Mouse (Mus musculus) T-helper 1 cell (primary cell): Measurements from ENCODE around the gene Adad2.

Source experiments
- in situ Hi-C: fragments of 300-600 bp; cut with MboI, MseI; formaldehyde crosslinking; loops from one replicate; pipeline ENCODE4 v1.15.1; 2025; ENCODE audit warnings: high pct_unique_total_duplicates

Gene Adad2

DNA sequence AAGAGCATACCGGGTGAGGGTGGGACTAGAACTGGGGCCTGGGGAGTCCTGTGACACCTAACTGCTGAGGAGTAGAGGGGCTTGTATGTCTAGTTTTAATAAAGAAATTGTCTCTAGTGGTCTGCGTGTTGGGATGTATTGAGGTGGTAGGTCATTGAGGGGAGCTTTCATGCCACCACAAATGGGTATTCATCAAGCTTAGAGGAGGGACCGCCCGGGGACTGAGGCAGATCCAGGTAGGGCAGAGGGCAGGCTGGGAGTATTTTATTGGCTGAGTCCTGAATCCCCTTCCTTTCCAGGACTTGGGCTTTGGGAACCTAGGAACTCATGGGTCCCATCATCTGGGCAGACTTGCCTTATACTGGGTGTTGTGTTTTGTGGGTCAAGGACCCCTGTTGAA lies 4.3 kb downstream of the Adad2 start:
- in situ Hi-C loops: no loop called here

DNA sequence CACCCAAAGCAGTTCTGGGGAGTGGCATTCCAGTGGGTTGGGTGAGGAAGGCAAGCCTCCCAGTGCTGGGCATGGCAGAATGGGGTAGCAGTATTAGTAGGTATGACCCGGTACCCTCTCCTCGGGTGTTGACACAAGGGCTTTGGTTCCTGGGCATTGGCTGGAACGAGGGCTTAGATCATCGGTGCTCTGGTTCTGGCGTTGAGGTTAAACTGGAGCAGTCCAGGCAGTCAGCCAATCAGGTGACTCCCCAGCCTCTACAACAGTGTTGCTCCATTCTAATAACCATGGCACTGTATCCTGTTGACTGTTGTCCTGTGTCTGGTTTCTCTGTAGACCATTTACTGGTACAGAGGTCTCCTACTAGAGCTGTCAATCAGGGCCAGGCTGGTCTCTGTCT lies 5.0 kb downstream of the Adad2 start:
- in situ Hi-C loops: no loop called here

GRCm38 (mm10) chr8:119618887-119619286 lies 6.3 kb downstream of the Adad2 start:
- in situ Hi-C loops: no loop called here

- in situ Hi-C loops: no loop called here
Measured at GRCm38 (mm10) chr8:119620116-119620840, 7.7 kb downstream of the Adad2 start.

GRCm38 (mm10) chr8:119620848-119621465 lies 8.4 kb downstream of the Adad2 start:
- in situ Hi-C loops: no loop called here

DNA sequence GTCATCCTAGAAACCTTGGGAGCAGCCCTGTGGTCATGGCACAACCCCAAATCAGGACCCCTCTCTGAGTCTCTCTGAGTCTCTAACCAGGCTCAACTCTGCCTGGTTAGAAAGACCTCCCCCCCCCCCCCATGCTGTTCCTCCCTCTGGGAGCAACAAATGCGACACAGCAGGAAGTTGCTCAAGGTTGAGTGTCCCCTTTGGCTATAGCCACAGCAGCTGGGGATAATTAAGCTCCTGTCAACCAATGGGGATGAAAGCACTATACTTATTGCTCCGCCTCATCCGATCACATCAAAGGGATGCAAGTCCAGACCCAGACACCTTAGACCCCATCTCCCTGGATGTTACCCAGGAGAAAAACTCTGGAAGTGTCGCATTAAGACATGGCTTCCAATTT lies 10.0 kb downstream of the Adad2 start:
- in situ Hi-C loops: no loop called here

DNA sequence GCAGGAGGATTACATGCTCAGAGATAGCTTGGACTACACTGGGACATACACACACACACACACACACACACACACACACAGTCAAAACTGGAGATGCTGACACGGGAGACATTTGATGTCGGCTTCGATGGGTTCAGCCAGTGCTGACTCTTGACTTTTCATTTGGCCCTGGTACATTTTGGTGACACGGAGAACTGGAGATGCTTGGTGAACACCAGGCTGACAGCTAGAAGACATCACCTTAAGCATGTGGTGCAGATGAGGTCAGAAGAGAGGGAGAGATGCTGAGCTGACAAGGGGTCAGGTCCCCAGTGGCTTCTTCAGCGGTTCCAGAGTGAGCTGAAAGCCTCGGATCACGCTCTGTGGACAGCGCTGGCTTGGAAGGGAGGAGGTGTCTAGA lies 10.5 kb downstream of the Adad2 start:
- in situ Hi-C loops: no loop called here

- in situ Hi-C loops: no loop called here
Measured at GRCm38 (mm10) chr8:119623744-119624143, 11.2 kb downstream of the Adad2 start.

DNA sequence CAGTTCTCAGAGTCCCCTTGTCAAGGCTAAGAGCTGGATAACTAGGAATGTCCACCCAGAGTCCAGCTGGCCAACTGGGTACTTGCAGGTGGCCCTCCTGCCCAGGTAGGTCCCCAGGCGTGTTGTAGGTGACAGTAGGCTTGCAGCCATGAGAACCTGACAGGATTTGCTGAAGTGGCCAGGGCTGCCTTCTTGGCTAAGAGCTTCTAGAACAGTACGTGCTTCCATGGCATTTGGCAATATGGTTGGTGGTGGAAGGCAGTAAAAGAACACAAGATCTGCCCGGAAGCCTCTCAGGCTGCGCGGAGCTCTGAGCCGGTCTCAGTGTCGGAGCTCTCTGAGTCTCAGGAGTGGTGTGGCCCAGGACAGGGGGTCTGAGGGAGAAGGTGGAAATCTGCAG lies 12.4 kb downstream of the Adad2 start:
- in situ Hi-C loops: loop anchor here (25.0 kb wide), 1 partner anchor 1713 kb away; no protein-coding TSS in a partner anchor

DNA sequence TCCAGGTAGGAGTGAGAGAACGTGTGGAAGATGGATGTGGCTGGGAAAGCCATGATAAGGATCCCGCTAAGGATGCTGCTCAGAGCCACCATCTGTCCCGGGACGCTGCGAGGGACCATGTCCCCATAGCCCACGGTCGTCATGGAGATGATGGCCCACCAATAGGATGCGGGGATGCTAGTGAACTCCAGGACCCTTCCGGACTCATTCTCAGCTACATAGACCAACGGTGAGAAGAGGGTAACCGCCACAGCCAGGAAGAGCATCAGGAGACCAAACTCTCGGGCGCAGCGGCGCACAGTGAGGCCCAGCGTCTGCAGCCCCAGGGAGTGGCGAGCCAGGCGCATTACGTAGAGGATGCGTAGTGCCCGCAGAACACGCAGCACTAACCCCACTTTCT lies 13.2 kb downstream of the Adad2 start:
- in situ Hi-C loops: loop anchor here (25.0 kb wide), 1 partner anchor 1713 kb away; no protein-coding TSS in a partner anchor

DNA sequence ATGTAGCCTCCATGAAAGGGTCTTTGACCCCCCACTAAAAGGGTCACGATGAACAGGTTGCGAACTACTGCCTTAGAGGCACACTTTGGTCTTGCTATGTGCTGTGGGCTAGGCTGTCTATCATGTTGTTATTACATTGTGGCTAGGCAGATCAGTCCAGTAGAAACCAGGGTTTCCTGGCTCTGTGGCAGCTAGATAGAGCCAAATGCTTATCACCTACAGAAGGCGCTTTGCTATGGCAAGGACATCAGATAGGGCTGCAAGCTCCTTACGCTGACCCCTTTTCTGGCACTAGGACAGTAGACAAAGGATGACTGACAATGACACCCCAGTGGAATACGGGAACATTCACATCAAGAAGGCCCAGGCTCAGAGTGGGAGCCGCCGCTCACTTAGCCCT lies 14.7 kb downstream of the Adad2 start:
- in situ Hi-C loops: loop anchor here (25.0 kb wide), 1 partner anchor 1715 kb away; no protein-coding TSS in a partner anchor

DNA sequence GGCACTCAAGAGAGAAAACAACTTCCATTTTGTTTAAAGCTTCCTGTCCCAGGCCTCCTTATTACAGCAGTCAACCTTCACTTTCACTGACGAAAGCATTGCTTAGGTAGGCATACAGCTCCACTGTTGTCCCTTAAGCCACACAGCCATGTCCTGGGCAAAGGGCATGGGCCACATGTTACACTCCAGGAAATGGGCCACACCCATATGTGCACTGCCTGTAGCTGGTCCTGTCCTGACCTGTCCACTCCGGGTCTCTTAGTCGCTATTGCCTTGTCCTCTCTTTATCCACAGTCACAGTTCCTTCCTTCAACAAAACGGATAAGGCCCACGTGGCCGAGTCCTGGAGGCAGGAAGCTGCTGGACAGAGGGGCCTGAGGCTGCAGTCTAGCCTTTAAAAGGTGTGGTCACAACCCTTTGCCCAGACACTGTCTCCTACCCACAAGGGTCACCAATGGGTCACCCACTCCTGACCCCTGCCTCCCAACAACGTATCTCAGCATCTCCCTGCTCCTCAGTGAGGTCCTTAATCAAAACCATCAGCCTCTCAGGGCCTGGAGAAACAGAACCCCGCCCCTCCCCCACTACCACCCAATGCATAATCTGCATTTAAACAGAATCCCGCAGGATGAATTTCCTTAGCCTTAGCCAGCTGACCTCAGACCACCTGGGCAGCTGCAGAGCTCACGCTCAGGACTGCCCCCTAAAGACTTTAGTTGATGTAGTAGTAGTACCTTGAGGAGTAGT lies 15.2 kb downstream of the Adad2 start:
- in situ Hi-C loops: loop anchor here (25.0 kb wide), 1 partner anchor 1715 kb away; no protein-coding TSS in a partner anchor

- in situ Hi-C loops: loop anchor here (25.0 kb wide), 1 partner anchor 1719 kb away; no protein-coding TSS in a partner anchor
Measured at GRCm38 (mm10) chr8:119630841-119631240, 18.3 kb downstream of the Adad2 start.

GRCm38 (mm10) chr8:119632246-119632645 lies 19.7 kb downstream of the Adad2 start:
- in situ Hi-C loops: loop anchor here (25.0 kb wide), 1 partner anchor 1720 kb away; no protein-coding TSS in a partner anchor

- in situ Hi-C loops: loop anchor here (25.0 kb wide), 1 partner anchor 1721 kb away; no protein-coding TSS in a partner anchor
Measured at GRCm38 (mm10) chr8:119632909-119633308, 20.4 kb downstream of the Adad2 start.

- in situ Hi-C loops: loop anchor here (25.0 kb wide), 1 partner anchor 1722 kb away; no protein-coding TSS in a partner anchor
Measured at GRCm38 (mm10) chr8:119634616-119635336, 22.2 kb downstream of the Adad2 start.

- in situ Hi-C loops: loop anchor here (25.0 kb wide), 1 partner anchor 1723 kb away; no protein-coding TSS in a partner anchor
Measured at GRCm38 (mm10) chr8:119635378-119635777, 22.8 kb downstream of the Adad2 start, which contains the start of gene Kcng4. TSS of gene Kcng4 (minus strand) at chr8:119635680.

DNA sequence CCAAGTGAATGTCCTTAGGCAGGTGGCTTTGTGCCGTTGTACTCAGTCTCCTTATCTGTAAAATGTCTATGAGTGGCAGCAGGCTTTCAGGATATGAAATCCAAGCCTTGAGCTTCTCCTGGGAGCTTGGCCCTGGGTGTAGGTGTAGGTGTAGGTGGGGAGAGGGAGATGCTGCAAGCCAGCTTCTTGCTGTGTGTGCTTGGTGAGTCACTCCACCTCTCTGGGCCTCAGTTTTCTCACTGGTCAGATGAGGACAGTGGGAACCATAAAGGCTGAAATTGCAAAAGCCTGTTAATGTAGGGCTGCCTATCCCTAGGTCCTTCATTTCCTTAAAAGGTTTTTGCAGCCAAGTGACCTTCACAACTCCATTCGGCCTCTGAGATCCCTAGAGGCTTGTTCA lies 23.4 kb downstream of the Adad2 start:
- in situ Hi-C loops: loop anchor here (25.0 kb wide), 1 partner anchor 1724 kb away; no protein-coding TSS in a partner anchor

DNA sequence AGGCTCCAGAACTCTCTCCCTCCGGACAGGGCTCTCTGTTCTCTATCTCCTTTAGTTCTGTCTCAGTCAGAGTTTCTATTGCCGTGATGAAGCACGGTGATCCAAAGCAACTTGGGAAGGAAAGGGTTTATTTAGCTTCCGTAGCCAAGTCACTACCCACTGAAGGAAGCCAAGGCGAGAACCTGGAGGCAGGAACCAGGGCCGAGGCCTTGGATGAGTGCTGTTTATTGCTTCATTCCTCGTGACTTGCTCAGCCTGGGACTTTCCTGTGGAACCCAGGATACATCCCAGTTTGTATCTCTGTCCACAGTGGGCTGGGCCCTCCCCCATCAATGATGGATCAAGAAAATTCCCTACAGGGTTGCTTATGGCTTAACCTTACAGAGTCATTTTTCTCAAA lies 24.2 kb downstream of the Adad2 start:
- in situ Hi-C loops: loop anchor here (25.0 kb wide), 1 partner anchor 1724 kb away; no protein-coding TSS in a partner anchor

DNA sequence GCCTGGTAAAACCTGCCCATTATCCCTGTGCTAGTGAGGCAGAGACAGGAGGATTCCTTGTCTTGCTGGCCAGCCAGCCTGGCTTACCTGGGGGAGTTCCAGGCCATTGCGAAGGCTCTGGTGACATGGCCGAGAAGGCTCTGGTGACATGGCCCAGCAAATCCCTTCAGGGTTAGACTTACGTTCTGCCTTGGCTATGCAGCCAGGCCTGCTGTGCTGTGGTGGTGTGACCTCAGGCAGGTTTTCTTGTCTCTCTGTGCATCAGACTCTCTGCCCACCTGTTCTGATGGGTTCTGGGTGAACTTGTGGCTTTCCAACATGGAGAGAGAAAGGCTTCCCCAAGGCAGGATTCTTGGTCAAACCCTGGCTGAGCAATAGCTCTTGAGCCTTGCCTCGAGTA lies 24.8 kb downstream of the Adad2 start:
- in situ Hi-C loops: loop anchor here (25.0 kb wide), 1 partner anchor 1725 kb away; no protein-coding TSS in a partner anchor

DNA sequence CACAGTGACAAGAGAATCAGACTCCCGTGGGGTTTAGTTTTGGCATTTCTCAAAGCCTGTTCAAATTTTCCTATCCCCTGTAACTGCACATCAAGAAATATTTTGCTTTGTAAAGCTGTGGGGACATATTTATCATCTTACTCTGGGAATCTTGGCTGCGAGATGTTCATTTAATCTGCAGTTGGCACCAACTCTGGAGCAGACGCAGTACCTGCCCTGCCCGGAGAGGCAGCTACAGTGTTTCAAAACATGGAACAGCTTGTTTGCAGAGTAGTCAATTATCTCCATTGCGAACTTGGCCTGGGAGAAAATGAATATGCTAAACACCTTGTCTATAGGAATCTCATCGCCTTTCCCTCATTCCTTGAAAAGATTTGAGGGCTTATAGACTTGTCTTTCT lies 25.7 kb downstream of the Adad2 start:
- in situ Hi-C loops: loop anchor here (25.0 kb wide), 1 partner anchor 1726 kb away; no protein-coding TSS in a partner anchor
